Mouse (Mus musculus): ENCODE results near the gene Slc25a26.

Slc25a26 gene

DNA sequence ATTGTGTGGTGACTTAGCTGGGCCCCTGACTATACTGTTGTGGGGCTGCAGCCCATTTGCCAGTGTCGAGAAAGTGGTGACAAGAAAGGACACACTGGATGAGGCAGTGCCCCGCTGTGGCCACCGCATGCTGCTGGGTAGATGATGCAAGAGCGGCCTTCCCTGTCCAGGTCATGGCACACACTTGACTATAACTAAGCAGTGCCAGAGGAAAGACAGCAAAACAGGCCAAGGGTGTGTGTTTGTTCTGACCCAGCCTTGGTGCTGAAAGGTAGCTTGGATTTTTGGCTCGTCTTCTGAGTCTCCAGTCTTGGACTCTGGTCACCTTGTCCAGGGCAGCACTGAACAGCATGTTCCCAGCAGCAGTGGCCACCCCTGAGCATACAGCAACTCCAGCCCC is 101.0 kb downstream of the Slc25a26 start:
- no peak for DNase-seq

DNA sequence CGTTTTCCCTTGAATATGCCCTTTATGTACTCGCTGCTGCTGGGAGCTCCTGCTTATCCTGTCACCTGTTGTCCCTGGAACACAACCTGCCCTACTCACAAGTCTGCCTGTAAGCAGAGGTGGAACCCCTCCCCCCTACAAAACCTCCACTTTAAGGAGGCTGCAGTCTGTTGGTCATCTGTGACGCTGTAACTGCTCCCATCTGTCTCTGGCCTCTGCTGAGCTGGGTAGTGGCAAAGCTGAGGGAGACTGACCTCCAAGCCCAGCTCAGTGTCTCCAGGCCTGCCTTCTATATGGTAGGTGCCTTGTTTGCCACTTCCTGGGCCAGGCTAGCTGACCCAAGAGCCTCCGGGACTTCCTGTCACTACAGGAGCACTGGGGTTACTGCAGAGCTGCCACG is 101.7 kb downstream of the Slc25a26 start:
- no peak for DNase-seq

DNA sequence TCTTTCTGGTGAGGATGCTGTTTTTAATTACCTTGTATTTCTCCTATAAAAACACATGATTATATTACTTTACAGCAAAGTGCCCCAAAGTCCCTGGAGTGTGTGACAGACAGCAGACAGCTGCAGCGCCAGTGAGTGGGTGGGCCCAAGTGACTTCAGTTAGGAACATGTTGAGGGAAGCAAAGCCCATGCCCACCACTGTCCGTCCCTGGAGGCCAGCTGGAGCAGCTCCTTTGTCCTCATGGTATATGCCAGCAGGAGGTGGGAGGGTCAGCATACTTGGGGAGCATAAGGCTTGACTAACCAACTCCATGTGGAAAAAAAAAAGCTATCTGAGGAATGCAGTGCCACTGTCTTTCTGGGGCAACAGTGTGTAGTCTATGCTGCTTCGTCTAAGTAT is 103.9 kb downstream of the Slc25a26 start:
- no peak for DNase-seq

DNA sequence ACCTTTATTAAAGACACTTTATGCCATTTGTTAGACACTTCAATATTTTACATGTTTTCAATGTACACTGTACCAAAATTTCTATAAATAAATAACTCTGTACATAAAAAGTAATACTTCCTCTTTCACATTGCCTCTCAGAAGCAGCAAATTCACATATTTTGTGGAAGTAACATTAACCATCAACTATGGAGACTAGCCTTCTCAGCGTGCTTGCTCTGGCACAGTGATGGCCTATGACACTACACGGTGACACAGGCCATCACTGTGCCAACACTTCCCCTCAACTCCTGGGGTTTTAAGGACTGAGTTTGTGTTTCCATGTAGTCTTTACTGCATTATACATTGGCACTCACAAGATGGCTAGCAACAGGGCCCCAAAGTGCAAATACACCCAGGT is 104.4 kb downstream of the Slc25a26 start:
- DNase-seq, result no peak

DNA sequence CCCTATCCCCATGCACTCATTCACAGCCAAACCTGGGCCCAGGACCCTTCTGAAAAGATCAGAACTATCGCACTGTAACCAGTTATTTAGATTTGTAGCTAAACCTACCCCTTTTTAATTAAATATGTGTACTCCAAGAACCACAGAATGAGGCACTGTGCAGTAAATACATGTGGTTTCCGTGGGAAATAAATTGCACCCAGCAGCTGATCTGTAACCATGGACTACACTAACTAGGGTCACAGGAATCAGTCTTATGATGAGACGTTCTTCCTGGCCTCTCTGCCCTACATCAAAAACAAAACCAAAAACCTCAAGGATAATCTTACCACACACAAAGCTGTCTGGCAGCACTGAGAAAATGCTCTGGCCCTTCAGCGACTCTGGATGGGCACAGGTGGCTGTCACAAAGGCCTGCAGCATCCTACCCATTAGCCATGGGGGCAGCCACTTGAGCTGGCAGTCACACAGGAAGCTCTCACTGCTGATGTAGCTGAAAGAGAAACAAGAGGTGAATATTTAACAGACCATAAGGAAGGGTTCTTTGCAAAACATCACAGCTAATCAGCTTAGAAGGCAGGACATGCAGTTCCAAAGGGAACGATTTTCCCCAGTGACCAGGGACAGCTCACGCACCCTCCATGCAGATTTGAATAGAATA is 113.2 kb downstream of the Slc25a26 start:
- no peak for DNase-seq

DNA sequence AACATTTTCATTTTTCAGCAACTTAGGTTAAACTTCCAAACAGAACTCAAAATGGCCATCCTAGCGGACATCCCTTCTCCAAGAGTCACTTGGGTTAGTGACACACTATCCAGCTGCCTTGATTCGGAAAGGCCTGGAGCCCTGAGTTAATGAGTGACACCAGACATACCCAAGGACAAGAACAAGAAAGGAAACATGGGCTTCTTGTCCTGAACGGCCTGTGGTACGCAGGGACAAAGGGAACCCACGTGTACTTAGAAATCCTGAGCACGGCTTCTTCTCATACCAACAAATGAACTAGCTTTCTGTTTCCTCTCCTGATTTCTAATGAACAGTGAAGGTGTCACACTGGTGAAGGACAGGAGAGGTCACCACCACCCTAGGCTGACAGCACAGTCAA is 114.2 kb downstream of the Slc25a26 start:
- DNase-seq, result no peak

DNA sequence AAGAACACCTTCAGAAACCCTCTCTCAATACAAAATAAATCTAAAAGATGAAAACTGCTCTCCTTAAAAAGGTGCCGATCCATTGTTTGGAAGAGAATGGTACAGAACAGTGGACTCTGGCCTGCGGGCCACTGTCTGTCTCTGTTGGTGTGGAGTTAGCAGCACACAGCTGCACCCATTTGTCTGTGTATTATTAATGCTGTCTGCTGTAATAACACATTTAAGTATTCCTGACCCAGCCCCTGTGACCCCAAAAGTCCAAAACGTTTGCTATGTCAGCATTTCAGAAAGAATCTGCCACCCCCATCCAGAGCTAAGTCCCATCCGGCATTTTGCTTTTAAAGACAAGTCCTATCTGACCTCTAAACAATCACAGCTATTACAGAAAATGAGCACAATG is 115.8 kb downstream of the Slc25a26 start:
- DNase-seq, result no peak

DNA sequence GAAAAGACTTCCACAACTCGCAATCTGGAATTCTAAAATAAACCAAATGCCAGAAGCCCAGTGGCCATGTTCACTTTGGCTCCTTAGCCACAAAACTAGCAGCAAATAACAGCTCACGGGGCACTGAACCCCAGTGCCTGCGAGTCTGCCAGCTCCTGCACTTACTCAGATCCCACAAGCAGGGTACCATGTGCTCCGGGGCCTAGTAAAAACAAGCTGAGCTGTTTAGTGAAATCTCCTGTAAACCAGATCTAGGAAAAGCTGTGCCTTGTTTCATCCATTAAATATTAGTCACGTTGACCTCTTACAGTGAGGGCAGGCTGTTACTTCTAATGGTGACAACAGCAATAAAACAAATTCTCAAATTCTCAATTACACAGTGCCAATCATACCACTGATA is 118.5 kb downstream of the Slc25a26 start:
- DNase-seq, result no peak

DNA sequence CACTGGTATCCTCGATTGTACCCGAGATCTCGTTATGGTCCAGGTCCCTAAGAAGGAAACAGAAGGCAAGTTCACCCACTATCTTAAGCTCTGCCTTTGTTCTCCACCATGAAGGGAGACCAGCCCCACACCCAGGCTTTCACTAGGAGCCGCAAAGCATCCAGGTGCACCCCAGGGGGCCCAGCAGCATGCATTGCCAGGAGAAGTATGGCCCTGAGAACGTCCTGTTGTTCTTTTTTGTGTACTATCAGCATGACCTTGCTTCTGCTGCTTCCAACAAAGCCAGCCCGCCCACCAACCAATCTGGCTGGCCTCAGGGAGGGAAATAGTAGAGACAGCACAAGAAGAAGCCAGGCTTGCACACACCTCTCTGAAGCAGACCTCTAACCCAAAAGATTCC is 120.2 kb downstream of the Slc25a26 start:
- no peak for DNase-seq

DNA sequence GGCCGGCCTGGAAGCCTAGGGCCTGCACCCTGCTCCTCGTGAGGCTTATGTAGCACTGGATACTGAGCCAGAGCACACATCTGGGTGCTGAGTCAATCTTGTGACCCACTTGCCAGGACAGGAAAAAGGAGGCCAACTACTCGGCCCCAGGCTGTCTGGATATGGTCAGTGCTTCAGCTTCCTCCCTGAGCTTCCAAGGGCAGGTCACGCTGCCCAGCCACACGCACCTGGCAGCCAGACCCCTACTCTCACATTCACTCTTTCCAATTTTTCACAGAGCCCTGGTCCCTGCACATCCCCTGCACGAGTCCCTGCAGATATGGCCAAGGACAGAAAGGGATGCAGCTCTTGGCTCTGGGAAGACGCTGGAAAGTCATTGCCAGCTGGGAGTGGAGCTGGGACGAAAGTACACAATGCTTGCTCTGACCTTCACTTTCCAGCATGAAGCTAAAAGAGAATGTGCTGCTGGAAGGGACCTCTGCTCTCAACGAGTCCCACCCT is 120.7 kb downstream of the Slc25a26 start:
- no peak for DNase-seq

DNA sequence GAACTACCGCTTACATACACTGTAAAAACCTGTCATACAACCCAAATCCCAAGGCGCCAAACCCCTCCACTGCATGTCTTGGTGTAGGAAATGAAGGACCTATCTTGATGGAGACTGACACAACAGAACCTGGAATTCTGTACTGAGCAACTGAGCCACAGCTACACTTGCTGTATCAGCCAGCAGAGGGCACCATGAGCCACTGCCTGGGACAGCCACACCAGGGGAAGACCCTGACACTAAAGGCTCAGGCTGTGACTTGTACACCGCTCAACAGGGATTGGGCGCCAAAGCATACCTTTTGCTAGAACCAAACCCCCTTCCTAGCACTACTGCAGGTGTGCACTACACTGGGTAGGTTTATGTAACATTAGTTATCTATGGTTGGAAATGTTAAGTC is 122.9 kb downstream of the Slc25a26 start:
- DNase-seq, result peak in 1 of 2 experiments; percentile 63

DNA sequence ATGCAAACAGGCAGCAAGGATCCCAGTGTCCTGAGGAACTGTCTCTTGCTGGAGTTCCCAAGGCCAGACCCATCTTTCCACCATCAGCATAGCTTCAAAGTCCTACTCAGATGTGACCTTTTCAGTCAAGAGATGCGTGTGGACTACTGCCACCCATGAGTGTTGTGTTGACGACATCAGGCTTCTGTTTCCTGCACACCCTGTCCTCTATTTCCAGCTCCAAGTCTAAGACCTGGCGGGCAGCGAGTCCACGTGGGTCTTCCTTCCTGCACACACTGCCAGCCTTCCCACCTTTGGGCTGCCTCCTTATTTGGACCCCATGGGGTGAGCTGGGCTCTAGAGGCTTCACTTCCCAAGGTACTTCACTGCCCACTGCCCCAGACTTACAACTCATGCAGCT is 124.4 kb downstream of the Slc25a26 start:
- no peak for DNase-seq

DNA sequence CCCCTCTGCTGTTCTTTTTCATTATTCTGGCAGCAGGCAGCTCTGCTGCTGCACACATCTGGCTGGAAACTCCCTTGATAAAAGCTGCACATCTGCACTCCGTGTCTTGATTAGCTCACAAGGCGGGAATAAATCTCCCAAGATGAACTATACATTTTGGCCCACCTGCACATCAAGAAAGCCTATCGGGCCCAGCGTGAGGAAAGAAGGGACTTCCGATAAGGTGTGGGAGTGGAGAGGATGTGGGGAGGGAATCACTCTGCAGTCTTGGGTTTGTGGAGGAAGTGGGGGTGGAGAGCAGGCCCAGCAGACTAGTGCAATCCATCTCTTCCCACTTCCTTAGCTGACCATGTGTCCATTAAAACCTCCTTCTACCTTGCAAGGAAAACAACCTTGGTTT is 125.8 kb downstream of the Slc25a26 start:
- no peak for DNase-seq

DNA sequence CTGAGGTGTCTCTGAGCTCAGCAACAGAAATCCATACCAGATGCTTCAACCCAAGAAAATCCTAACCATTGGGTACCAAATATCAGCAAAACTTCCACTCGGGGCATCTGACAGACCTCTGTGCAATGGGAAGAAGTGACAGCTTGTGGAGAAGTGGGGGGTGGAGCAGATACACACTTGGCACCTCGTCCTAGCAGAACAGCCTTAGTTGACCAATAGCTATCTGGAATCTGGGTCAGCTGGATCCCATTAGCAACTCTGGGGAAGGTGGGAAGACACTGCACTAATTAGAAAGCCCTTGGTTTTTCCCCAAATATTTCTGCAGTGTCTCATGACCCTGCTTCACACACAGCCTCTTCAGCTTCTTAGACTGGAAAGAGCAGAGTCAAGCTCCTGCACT is 126.7 kb downstream of the Slc25a26 start:
- DNase-seq, result no peak

DNA sequence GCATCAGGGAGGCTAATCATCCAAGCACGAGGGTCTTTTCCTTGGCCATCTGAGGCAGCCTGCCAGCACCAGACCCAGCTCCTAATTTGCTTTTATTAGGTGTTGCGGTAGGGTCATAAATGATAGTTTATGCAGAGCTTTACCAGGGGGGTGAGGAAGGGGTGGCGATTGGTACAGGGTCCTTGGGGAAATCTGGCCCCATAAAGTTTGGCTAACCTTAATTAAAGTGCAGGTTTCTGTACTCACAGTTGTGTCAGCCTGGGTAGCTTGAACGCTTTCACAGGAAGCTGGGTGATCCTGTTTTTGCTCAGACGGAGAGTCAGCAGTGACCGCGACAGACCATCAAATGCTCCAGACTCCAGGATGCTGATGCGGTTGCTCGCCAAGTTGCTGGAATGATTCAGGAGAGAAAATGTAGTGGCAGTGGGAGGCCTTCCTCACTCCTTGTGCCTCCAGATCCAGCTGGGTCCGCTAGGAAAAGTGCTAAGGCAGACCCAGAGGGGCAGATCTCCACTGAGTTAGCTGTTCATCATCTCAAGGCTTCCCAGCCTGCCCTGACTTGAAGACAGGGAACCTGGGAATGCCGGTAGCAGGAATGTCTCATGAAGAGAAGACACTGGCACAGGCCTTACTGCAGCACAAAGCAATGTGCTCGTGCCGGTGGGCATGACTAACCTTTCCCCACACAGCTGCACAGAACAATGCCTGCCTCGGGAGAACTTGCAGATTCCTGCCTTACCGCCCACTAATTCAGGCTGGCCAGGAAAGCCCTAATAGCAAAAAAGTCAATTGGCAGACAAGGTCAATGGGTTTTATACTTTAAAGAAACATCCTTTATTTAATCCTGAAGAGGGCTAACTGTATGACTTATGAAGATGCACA is 127.8 kb downstream of the Slc25a26 start:
- DNase-seq, result no peak

DNA sequence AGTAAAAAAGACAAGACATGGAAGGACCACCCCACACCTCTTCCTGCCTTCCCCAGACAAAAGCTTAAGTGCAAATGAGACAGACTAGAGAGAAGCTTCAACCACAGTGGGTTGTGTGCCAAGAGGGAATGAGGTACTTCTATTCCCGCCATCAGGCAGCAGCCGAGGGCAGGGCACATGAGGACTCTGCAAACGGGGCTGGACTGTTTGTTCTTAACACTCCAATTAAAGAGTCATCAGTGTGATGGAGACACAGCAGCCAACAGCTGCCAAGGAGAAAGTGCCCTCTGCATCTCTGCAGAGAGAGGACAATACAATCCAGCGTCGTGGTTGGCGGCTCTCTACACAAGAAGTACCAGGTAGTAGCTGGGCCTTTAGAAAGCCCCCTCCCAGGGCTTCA is 128.7 kb downstream of the Slc25a26 start:
- no peak for DNase-seq

DNA sequence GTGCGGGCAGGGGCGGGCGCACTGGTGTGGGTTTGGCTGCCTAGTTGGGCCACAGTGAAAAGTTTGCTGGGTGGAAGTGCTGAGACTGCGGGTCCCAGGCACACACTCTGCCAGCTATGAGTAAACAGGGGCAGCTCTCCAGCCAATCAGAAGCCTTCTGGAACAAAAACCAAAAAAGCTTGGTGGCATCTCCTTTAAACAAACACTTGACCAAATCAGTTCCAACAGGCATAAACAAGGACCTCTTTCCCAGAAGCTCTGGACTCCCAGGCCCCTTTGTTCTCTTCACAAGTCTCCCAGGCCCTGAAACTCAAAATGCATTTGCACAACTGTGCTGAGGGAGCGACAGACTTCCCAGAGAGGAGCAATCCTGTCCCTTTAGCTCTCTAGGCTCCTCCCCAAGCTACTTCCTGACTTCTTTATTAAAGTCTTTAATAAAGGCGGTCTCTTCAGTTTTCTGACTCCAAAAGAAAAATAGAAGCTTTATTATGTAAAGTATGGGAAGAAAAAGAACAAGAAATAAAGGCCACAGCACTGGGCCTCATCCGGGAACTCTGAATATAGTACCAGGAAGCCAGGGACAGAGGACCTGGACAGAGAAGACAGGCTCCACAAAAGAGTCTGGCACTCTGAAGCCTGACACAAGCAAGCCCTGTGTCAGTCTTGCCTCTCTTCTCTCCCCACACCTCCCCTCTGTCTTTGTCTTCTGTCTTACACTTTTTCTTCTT is 131.1 kb downstream of the Slc25a26 start:
- DNase-seq, result no peak

DNA sequence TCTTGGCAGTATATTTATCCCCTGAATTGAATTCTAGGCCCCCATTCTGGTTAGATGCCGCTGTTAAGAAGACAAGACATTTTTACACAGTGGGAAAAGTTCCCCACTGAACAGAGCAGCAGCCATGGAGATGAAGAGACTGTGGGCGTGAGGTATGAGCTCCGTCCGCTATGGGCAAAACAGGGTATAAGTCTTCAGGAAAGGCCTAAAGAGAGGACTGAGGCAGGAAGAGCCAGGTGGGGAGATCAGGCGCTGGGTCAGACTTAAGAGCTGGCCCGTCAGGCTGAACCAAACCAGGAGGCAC is 131.6 kb downstream of the Slc25a26 start:
- no peak for DNase-seq

DNA sequence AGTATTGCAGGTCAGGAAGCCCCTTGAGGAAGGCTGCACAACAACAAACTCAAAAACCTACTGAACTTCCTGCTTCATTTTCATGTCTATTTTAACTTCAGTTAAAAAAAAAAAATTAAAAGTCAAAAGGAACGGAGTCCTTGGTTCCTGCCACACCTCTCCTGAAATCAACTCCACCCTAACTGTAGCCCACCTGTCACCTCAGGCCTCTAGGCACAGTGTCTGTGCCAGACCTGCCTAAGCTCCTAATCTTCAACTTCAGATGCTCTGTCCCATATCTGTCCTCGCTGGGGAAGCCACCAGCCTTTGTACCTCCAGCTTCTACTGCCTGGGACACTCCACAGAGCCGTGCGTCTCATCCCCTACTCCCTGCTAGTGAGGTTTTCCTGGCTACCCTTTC is 134.1 kb downstream of the Slc25a26 start:
- DNase-seq, result no peak

DNA sequence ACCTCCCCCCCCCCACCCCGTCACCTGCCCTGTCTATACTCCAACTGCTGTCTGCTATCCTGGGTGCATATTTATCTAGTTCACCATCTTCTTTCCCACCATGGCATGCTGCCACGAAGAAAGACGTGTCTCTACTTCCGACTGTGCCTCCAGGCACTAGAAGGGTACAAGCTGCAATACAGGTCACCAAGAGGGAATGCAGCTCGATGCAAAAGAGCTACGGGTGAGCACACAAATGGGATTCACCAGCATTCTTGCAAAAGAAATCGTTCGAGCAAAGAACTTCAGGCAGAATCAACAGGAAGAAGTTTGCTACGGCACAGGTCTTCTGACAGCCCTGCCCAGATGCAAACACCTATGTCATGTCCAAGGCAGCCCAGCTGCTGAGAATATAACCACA is 134.6 kb downstream of the Slc25a26 start:
- no peak for DNase-seq

DNA sequence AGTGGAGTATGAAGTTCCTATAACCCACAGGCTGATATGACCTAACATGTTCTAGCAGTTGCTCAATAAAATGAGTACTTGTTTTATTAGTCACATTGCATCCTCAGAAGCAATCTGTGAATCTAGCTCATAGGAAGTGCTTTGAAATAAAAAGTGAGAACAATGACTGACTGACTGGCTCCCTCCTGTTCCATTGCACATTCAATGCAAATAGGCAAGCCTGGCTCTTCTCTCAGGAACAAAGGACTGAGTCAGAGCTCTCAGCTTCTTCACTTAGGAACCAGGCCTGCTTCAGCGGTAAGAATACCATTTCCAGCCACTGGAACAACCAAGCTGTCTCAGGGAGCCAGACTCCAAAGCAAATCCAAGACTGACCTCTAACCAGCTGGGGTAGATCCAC is 135.2 kb downstream of the Slc25a26 start:
- DNase-seq, result no peak

DNA sequence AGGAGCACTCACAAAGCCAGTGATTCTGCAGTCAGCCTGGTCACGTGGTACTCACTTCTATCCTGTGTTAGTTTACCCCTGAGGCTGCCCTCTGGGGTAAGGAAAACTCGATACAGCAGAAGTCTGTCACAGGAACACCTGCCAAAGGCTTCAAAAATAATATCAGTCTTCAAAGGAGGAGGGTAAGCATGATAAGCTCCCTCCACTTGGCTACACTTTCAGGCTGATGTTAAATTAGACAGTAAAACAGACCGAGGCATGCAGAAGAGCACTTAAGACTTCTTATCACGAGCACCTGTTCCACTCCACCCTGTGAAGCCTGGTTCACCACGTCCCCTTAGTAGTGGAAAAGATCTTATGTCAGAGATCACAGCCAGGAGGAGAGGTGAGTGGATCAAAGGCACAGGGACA is 136.9 kb downstream of the Slc25a26 start:
- DNase-seq, result no peak

DNA sequence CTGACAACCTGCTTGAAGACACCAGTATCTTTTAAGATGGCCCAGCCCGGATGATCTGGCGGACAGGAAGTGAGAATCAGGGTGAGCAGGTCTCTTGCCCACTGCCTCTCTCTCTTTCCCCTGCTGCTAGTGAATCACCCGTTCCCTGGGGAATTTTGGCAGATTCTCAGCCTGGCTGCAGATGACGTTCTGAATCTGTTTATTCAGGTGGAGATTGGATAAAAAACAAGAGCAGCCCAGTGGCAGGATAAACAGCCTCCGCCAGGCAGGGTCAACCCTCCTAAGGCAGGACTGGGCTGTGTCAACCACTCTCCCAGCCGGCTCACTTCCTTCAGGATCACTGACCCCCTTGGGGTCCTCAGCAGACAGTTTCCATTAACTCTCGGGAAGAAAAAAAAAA is 140.2 kb downstream of the Slc25a26 start:
- DNase-seq, result no peak

DNA sequence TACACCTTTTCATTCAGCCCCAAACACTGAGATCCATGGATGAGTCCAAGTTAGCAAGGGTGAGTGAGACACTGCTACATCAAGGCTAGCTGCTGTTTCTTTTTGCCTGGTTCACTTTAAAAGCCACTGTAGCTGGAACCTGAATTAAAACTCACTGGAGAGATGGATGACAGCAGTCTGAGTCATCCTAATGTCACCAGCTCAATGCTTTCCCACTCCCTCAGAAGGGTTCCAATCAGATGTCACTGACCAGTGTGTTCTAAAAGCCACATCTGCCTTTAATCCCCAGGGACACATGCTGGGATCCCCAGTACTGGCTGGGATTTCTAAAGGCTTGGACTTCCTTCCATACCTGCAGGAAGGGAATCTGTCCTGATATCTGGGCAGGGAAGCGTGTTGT is 141.9 kb downstream of the Slc25a26 start:
- DNase-seq, result no peak

All from spleen, adult 18-20 months (tissue).